Mouse (Mus musculus) hindbrain, postnatal 0 days (tissue): ENCODE measurements around the gene Snrk. TPM values are rescaled to one million over a fixed set of nuclear protein-coding genes. Genes with fewer than 3 reads are reported as not detected.

Source experiments
- ATAC-seq: fragments of 200-750 bp; cut with Nextera tagmentation; 2 replicates; pipeline ENCODE4 v1.8.0; 2017; ENCODE audit warnings: mild to moderate bottlenecking, moderate TSS enrichment, moderate library complexity
- DNase-seq: peaks from one replicate; pipeline ENCODE4 v3.0.0-alpha.2; 2015; ENCODE audit warnings: low spot score
- H3K27ac ChIP-seq: fragments of 300-500 bp; sonication (generic); 2 replicates; pipeline ENCODE4 v1.5.1; 2014; ENCODE audit warnings: mild to moderate bottlenecking
- H3K27me3 ChIP-seq: fragments of 300-500 bp; sonication (generic); 2 replicates; pipeline ENCODE4 v1.6.1; 2014; ENCODE audit warnings: low read length, mixed read lengths; ENCODE audit not compliant: insufficient read depth
- H3K36me3 ChIP-seq: fragments of 300-500 bp; sonication (generic); 2 replicates; pipeline ENCODE4 v1.6.1; 2014; ENCODE audit warnings: low read length, mixed read lengths; ENCODE audit not compliant: insufficient read depth
- H3K4me1 ChIP-seq: fragments of 300-500 bp; sonication (generic); 2 replicates; pipeline ENCODE4 v1.6.1; 2014; ENCODE audit warnings: antibody characterized with exemption, low read length, mixed read lengths; ENCODE audit not compliant: insufficient read depth
- H3K4me2 ChIP-seq: fragments of 300-500 bp; sonication (generic); 2 replicates; pipeline ENCODE4 v1.6.1; 2014; ENCODE audit warnings: low read depth, mild to moderate bottlenecking, low read length, moderate library complexity, mixed read lengths
- H3K4me3 ChIP-seq: fragments of 300-500 bp; sonication (generic); 2 replicates; pipeline ENCODE4 v1.5.1; 2014; ENCODE audit warnings: low read length
- H3K9ac ChIP-seq: fragments of 300-500 bp; sonication (generic); replicated peaks from 2 replicates; pipeline ENCODE4 v1.6.1; 2014; ENCODE audit warnings: mild to moderate bottlenecking, low read length, moderate library complexity, mixed read lengths
- H3K9me3 ChIP-seq: fragments of 300-500 bp; sonication (generic); 2 replicates; pipeline ENCODE4 v1.6.1; 2016; ENCODE audit warnings: low read length, mixed read lengths
- CTCF ChIP-seq: IDR thresholded peaks from 2 replicates; pipeline ENCODE4 v1.5.1; 2016; ENCODE audit warnings: antibody characterized with exemption, control low read depth, low read depth
- WGBS: fragments of 180-500 bp; shearing (Covaris S2); extraction: QIAGEN DNeasy Blood & Tissue Kit; methylation state at CpG from one replicate; pipeline ENCODE4 v1.1.7; 2014; 5-methylcytosine and 5-hydroxymethylcytosine counted together
- polyA plus RNA-seq: library from polyadenylated mRNA; unstranded; fragments of >200 nt; fragmentation: Nextera tagmentation; extraction: Ambion mirVana; gene quantifications from 2 replicates; pipeline ENCODE4 v1.2.1, GENCODE M21; 2015
- total RNA-seq: library from RNA; depleted of rRNA; stranded (reverse); fragments of >200 nt; gene quantifications from 2 replicates; pipeline ENCODE4 v1.2.3, GENCODE M21; 2014; rRNA removed

The Snrk gene
- total and polyA plus RNA-seq, 2 experiments from 2014 or later = 67.1 to 82.3 TPM

DNA sequence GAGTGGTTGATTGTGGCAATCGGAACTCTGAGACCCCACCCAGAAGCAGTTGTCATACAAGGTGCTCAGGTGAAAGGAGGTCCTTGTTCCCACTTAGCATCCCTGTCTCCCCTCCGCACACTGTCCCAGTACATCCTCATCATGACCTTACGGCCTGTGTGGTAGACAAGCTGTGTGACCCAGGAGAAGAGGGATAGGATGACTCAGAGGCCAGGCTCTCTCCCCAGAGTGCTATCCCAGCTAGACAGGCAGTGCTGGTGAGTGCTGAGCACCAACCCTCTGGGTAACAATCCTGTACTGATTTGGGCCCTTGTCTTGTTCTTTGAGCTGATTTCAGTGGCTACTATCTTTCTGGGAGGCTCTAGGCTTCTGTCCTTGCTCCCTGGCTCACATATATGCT, 81.6 kb downstream of the Snrk start:
- Histone ChIP-seq H3K4me1 (no peaks in the 10 kb centered on the region), H3K27ac (no peak overlapping the region), H3K27me3 (no peaks in the 10 kb centered on the region), H3K9ac (no peak overlapping the region), H3K36me3 (no peaks in the 10 kb centered on the region; the same call in 1 of the 2 replicates), H3K4me3 (no peak overlapping the region), H3K9me3 (no peaks in the 10 kb centered on the region), H3K4me2 (no peak overlapping the region)
- WGBS = 89% methylated on average over 3 of the region's 3 CpGs
- TF ChIP-seq CTCF = no peak
- ATAC-seq (no peak), DNase-seq (no peak)

DNA sequence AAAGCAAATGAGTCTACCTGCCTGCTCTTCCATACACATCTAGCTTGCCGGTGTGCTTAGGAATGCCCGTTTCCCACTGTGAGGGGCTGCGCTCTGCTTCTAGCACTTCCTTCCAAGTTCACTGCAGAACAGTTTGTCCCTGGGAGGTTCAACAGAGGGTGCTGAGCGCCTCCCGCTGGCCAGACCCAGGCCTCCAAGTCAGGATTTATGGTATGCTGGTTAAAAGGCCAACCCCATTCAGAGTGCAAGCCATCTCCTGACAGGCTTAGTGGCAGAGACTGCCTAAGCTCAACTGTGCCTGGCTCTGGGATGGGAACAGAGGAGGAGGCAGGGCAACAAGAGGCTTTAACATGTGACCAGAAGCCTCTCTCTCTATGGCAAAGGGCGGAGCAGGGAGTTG, 82.2 kb downstream of the Snrk start:
- H3K4me2 ChIP-seq = no peak overlapping the region
- no peaks in the 10 kb centered on the region for H3K9me3 ChIP-seq
- no peaks in the 10 kb centered on the region for H3K4me1 ChIP-seq
- peak; percentile 23 for DNase-seq
- H3K36me3 ChIP-seq = no peaks in the 10 kb centered on the region; the same call in 1 of the 2 replicates
- H3K27me3 ChIP-seq = no peaks in the 10 kb centered on the region
- H3K4me3 ChIP-seq = no peak overlapping the region
- H3K27ac ChIP-seq = no peak overlapping the region
- 45% methylated on average over 6 of the region's 6 CpGs for WGBS
- H3K9ac ChIP-seq = no peak overlapping the region
- TF ChIP-seq CTCF = peak; percentile 52
- ATAC-seq = no peak

- Histone ChIP-seq H3K9ac (no peak overlapping the region), H3K27ac (no peak overlapping the region), H3K4me2 (no peak overlapping the region), H3K4me1 (no peaks in the 10 kb centered on the region), H3K27me3 (no peaks in the 10 kb centered on the region), H3K4me3 (no peak overlapping the region), H3K9me3 (no peaks in the 10 kb centered on the region), H3K36me3 (no peaks in the 10 kb centered on the region)
- 0 out of 2 replicates have a peak, but pooled peaks have one; percentile 22 for TF ChIP-seq CTCF
- WGBS = 73% methylated on average over 7 of the region's 7 CpGs
- ATAC-seq (no peak), DNase-seq (no peak)
Observed at GRCm38 (mm10) chr9:122204508-122204907, 87.4 kb downstream of the Snrk start.

DNA sequence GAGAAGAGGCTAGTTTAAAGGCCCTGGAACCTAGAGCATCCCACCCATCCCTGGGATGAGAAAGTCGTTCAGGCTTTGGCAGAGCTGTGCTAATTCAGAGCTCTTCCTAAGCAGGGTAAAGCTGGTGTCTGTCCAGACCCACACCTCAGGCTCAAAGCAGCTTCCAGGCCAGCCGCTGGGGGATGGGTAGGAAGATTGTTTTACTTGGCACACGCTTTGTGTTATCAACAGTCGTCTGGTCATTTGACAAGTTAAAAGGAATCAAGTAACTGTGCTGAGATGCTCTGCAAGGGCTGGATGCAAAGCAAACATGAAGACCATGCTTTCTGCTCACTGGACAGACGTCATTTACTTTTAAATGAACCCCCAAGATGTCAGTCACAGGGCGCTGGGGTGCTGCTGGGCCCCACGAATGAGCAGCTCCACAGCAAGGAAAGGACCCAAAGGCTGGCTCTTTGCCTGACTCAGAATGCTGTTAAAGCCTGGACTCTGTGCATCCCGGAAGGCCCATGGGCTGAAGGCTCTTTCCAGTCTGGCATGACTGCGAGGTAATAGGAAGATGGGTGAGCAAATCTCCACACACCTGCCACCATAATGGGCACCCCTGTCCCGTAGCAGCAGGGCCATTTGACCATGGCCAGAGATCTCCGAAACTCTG, 88.6 kb downstream of the Snrk start:
- Histone ChIP-seq H3K4me3 (no peak overlapping the region), H3K9ac (no peak overlapping the region), H3K36me3 (no peaks in the 10 kb centered on the region), H3K4me1 (no peaks in the 10 kb centered on the region), H3K27ac (no peak overlapping the region), H3K27me3 (no peaks in the 10 kb centered on the region), H3K4me2 (no peak overlapping the region), H3K9me3 (no peaks in the 10 kb centered on the region)
- 59% methylated on average over 11 of the region's 11 CpGs for WGBS
- ATAC-seq = no peak
- no peak for DNase-seq
- no peak for TF ChIP-seq CTCF

DNA sequence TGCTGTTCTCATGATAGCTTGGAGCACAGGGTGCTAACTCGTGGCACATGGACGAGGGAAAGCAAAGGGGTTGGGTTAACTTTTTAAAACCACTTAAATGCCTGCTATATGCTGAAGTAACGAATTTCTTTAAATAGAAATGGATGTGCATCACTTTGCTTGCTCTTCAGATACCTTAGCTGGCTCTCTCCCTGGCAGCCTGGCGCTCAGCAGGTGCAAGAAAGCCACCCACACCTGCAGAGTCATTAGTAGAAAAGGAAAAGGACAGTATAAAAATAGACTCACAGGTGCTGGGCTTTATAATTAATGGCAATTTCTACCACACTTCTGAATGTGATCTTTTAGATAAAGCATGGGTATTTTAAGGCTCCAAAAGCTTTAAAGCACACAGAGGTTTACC, 91.2 kb downstream of the Snrk start:
- H3K27ac ChIP-seq = no peak overlapping the region
- TF ChIP-seq CTCF = no peak
- no peaks in the 10 kb centered on the region for H3K27me3 ChIP-seq
- H3K4me3 ChIP-seq = no peak overlapping the region
- no peak for ATAC-seq
- H3K36me3 ChIP-seq = no peaks in the 10 kb centered on the region
- H3K9me3 ChIP-seq = no peaks in the 10 kb centered on the region
- no peak overlapping the region for H3K4me2 ChIP-seq
- H3K9ac ChIP-seq = no peak overlapping the region
- 77% methylated on average over 4 of the region's 4 CpGs for WGBS
- no peaks in the 10 kb centered on the region for H3K4me1 ChIP-seq
- no peak for DNase-seq

DNA sequence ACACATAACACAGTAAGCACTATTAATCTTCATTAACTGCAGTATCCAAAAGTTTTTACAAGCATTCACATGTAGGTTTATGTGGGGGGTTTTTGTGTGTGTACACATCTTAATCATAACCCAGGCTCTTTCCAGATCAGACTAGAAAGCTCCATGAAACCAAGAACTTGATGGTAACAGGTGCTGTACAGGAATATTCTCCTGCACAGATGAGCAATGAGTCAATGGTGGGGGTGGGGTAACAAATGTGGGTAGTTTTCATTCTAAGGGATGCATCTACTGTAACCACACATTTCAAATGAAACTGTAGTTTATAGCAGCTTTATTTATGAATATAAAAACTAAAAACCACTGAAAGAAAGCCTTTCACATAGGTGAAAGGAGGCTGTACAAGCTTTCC, 98.1 kb downstream of the Snrk start:
- Histone ChIP-seq H3K27me3 (no peaks in the 10 kb centered on the region), H3K36me3 (no peaks in the 10 kb centered on the region), H3K4me2 (no peak overlapping the region), H3K4me1 (no peaks in the 10 kb centered on the region), H3K9ac (no peak overlapping the region), H3K27ac (no peak overlapping the region), H3K4me3 (no peak overlapping the region), H3K9me3 (no peaks in the 10 kb centered on the region)
- no peak for DNase-seq
- TF ChIP-seq CTCF = no peak
- no peak for ATAC-seq

GRCm38 (mm10) chr9:122216945-122217529, 100.0 kb downstream of the Snrk start:
- H3K9ac ChIP-seq = no peak overlapping the region
- no peak overlapping the region for H3K4me2 ChIP-seq
- ATAC-seq (no peak), DNase-seq (no peak)
- H3K27me3 ChIP-seq = no peaks in the 10 kb centered on the region
- WGBS = 86% methylated on average over 7 of the region's 7 CpGs
- TF ChIP-seq CTCF = no peak
- H3K4me1 ChIP-seq = no peaks in the 10 kb centered on the region
- no peak overlapping the region for H3K27ac ChIP-seq
- H3K9me3 ChIP-seq = no peaks in the 10 kb centered on the region
- no peak overlapping the region for H3K4me3 ChIP-seq
- H3K36me3 ChIP-seq = no peaks in the 10 kb centered on the region

Other genes with a start within 250 kb of the Snrk start
- 1.0 and 5.1 TPM in 2 replicates for gene Ackr2, start 218.9 kb upstream of the Snrk start, total RNA-seq
- gene Ackr2, start 218.9 kb upstream of the Snrk start, polyA plus RNA-seq = 0.93 and 1.0 TPM in 2 replicates
- gene Cyp8b1, start 201.0 kb upstream of the Snrk start, total RNA-seq = not detected in 2 replicates
- not detected in 2 replicates for gene Cyp8b1, start 201.0 kb upstream of the Snrk start, polyA plus RNA-seq
- gene Fam198a, start 166.3 kb upstream of the Snrk start, total RNA-seq = 5.8 and 7.5 TPM in 2 replicates
- 2.1 TPM in 2 replicates for gene Fam198a, start 166.3 kb upstream of the Snrk start, polyA plus RNA-seq
- 106 and 264 TPM in 2 replicates for gene Pomgnt2, start 120.2 kb upstream of the Snrk start, total RNA-seq
- gene Pomgnt2, start 120.2 kb upstream of the Snrk start, polyA plus RNA-seq = 33.0 and 33.2 TPM in 2 replicates
- gene Ano10, start 177.2 kb downstream of the Snrk start, total RNA-seq = 35.3 and 48.6 TPM in 2 replicates
- 32.9 and 34.5 TPM in 2 replicates for gene Ano10, start 177.2 kb downstream of the Snrk start, polyA plus RNA-seq
- gene Abhd5, start 234.3 kb downstream of the Snrk start, total RNA-seq = 30.3 and 33.2 TPM in 2 replicates
- gene Abhd5, start 234.3 kb downstream of the Snrk start, polyA plus RNA-seq = 25.5 and 30.6 TPM in 2 replicates